Comparison of ENCODE assay signal across 8 mouse cellular contexts in genomic region chr15:27063971-27064370, GRCm38 (mm10).
DNase-seq lines count a peak whose midpoint lies in the region.

No protein-coding gene starts in this region.

- DNase-seq in kidney, postnatal 10 days: peak; percentile 6
- DNase-seq in kidney, adult 8-10 months: no peak
- DNase-seq in MN1 (ENCODE audit: low spot score): peak; percentile 7
- peak; percentile 17 to 28 for DNase-seq in cerebellum, adult 18-20 months
- peak; percentile 67 for DNase-seq in layer of hippocampus, adult 11-12 months (ENCODE audit: low spot score)
- DNase-seq in thymus, postnatal 10 days (ENCODE audit: low spot score in 2 of 2): no peak
- DNase-seq in B cell, adult 2 months: no peak
- no peak for DNase-seq in lung, postnatal 36 days

Comparison
In these comparisons a context has a peak if more than half of its experiments do, and no peak if none do; other contexts are left out.
1. DNase-seq: peak in kidney, postnatal 10 days (single experiment), MN1 (single experiment), cerebellum, adult 18-20 months (2 of 2) and layer of hippocampus, adult 11-12 months (single experiment); none in kidney, adult 8-10 months (0 of 2), thymus, postnatal 10 days (0 of 2), B cell, adult 2 months (0 of 2) and lung, postnatal 36 days (single experiment).